Mouse (Mus musculus): ENCODE data around the gene Rpn1. TPM values are rescaled to one million over a fixed set of nuclear protein-coding genes. Genes with fewer than 3 reads are reported as not detected.

The Rpn1 gene
- polyA plus RNA-seq (2012; rRNA removed; ENCODE audit: low replicate concordance) = 93.7 and 135 TPM in 2 replicates

DNA sequence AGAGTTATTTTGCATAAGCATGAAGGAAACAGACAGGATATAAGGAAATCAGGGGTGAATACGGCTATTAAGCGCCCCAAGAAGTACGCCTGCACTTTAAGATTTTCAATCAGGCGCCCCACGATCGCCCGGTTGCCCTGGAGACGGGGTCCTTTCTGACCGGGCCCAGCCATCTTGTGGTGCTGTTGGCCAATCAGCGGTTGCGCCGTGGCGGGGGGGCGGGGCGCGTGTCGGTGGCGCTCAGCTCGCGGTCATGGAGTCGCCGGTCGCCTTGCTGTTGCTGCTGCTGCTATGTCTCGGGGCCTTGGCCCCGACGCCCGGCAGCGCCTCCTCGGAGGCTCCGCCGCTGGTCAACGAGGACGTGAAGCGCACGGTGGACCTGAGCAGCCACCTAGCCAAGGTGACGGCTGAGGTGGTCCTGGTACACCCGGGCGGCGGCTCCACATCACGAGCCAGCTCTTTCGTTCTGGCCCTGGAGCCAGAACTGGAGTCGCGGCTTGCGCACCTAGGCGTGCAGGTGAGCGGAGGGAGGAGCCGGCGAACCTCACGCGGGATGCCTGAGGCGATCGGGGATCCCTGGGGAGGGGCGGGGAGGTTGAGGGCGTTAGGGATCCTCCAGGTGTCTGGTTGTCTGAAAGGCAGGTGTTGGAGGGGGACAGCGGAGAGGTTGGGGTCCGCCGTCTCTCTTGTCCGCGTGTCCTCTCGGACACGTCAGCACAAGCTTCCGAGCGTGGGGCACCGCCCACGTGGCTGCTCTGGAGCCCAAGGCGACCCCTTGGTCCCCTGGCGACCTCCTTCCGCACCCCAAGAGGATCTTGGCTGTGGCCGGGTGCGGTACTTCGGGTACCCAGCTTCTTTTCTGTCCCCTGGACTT lies at the start of gene Rpn1:
TSS of gene Rpn1 (plus strand) at position 205 of the 874 bp plus-strand sequence.

DNA sequence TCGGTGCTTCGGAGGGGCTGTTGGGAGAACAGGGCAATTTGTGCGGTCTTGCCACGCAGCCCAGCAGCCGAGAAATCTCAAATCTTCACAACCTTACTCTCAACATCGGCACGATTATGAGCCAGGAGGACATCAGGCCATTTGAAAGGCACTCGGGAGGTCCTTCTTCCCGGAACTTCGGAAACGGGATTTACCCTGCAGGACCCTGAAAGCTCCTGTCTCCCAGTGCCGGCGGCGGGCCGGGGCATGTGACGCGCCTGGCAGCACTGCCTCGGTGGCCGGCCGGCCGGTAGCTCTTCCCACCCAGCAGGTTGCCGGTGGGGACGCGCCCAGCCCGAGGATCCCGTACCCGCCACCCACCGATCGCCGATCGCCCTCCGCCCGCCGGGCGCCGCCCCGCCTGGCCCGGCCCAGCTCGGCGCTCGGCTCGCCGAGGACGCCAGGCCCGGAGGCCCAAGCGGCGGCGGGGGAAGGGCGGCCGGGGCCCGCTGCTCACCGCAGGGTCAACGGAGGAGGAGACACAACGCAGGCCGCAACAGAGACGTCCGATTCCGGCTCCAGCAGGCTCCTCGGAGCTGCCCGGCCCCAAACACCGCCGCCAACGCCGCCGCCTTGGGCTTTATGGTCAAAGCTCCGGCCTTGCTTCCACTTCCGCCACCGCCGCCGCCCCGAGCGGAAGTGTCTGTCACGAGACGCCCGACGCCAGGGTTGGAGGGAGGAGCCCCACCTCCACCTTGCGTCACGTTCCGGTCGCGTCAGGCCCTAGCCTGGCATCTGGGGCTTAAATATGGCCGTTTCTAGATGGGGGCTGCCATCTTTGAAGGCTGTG lies 39.5 kb upstream of the Rpn1 start, which contains the start of gene Rab7:
TSS of gene Rab7 (minus strand) at position 694 of the 829 bp plus-strand sequence.

Other genes with a start within 250 kb of the Rpn1 start
- 0.09 and 0.24 TPM in 2 replicates for gene Gm45140, start 248.7 kb upstream of the Rpn1 start, polyA plus RNA-seq (2012; rRNA removed; ENCODE audit: low replicate concordance)
- 1.8 and 3.5 TPM in 2 replicates for gene Isy1, start 245.7 kb upstream of the Rpn1 start, polyA plus RNA-seq (2012; rRNA removed; ENCODE audit: low replicate concordance)
- gene Cnbp, start 233.4 kb upstream of the Rpn1 start, polyA plus RNA-seq (2012; rRNA removed; ENCODE audit: low replicate concordance) = 36.8 and 51.6 TPM in 2 replicates
- gene Copg1, start 196.7 kb upstream of the Rpn1 start, polyA plus RNA-seq (2012; rRNA removed; ENCODE audit: low replicate concordance) = 39.1 and 42.3 TPM in 2 replicates
- 10.2 and 14.0 TPM in 2 replicates for gene Hmces, start 170.5 kb upstream of the Rpn1 start, polyA plus RNA-seq (2012; rRNA removed; ENCODE audit: low replicate concordance)
- gene H1fx, start 102.8 kb upstream of the Rpn1 start, polyA plus RNA-seq (2012; rRNA removed; ENCODE audit: low replicate concordance) = 4.7 and 8.7 TPM in 2 replicates
- gene Rab7, start 39.2 kb upstream of the Rpn1 start, polyA plus RNA-seq (2012; rRNA removed; ENCODE audit: low replicate concordance) = 59.3 and 60.8 TPM in 2 replicates
- 9.8 and 10.4 TPM in 2 replicates for gene Gata2, start 109.4 kb downstream of the Rpn1 start, polyA plus RNA-seq (2012; rRNA removed; ENCODE audit: low replicate concordance)
- gene Dnajb8, start 137.8 kb downstream of the Rpn1 start, polyA plus RNA-seq (2012; rRNA removed; ENCODE audit: low replicate concordance) = not detected in 2 replicates

All from duodenum, adult 2 months (tissue).